Mouse (Mus musculus): ENCODE data around the gene Car9.
"Not testable (repeated sequence)": the region's sequence is repeated elsewhere in the genome, so short reads cannot be mapped to it uniquely, and the experiment has no call there.

Car9 gene

GRCm38 (mm10) chr4:43506536-43507185, at the start of gene Car9:
Gene Car9 (plus strand): TSS chr4:43506966.
- DNase-seq (ENCODE audit: low read depth): no peak

GRCm38 (mm10) chr4:43457124-43457523, 49.6 kb upstream of the Car9 start:
- no peak for DNase-seq (ENCODE audit: low read depth)

- DNase-seq (ENCODE audit: low read depth): no peak
Observed at GRCm38 (mm10) chr4:43463102-43463501, 43.7 kb upstream of the Car9 start.

GRCm38 (mm10) chr4:43465935-43466334, 40.8 kb upstream of the Car9 start:
- DNase-seq (ENCODE audit: low read depth): no peak

- DNase-seq (ENCODE audit: low read depth): no peak
Observed at GRCm38 (mm10) chr4:43466872-43467271, 39.9 kb upstream of the Car9 start.

- no peak for DNase-seq (ENCODE audit: low read depth)
Observed at GRCm38 (mm10) chr4:43470301-43470700, 36.5 kb upstream of the Car9 start.

- DNase-seq (ENCODE audit: low read depth): no peak
Observed at GRCm38 (mm10) chr4:43473636-43474035, 33.1 kb upstream of the Car9 start.

GRCm38 (mm10) chr4:43476604-43477003, 30.2 kb upstream of the Car9 start:
- DNase-seq (ENCODE audit: low read depth): no peak

GRCm38 (mm10) chr4:43477857-43478533, 28.8 kb upstream of the Car9 start:
- peak; percentile 91 for DNase-seq (ENCODE audit: low read depth)

GRCm38 (mm10) chr4:43478534-43478858, 28.3 kb upstream of the Car9 start:
- DNase-seq (ENCODE audit: low read depth): no peak

- DNase-seq (ENCODE audit: low read depth): peak; percentile 68
Observed at GRCm38 (mm10) chr4:43478906-43479832, 27.6 kb upstream of the Car9 start.

- no peak for DNase-seq (ENCODE audit: low read depth)
Observed at GRCm38 (mm10) chr4:43480985-43481384, 25.8 kb upstream of the Car9 start.

GRCm38 (mm10) chr4:43481894-43482456, 24.8 kb upstream of the Car9 start:
- DNase-seq (ENCODE audit: low read depth): no peak

- no peak for DNase-seq (ENCODE audit: low read depth)
Observed at GRCm38 (mm10) chr4:43482591-43482990, 24.2 kb upstream of the Car9 start.

GRCm38 (mm10) chr4:43483535-43484091, 23.2 kb upstream of the Car9 start, which contains the start of gene Sit1:
Gene Sit1 (minus strand): TSS chr4:43483734.
- DNase-seq (ENCODE audit: low read depth): no peak

- not testable (repeated sequence) for DNase-seq (ENCODE audit: low read depth)
Observed at GRCm38 (mm10) chr4:43485666-43486065, 21.1 kb upstream of the Car9 start.

- DNase-seq (ENCODE audit: low read depth): no peak
Observed at GRCm38 (mm10) chr4:43489611-43490010, 17.2 kb upstream of the Car9 start.

- DNase-seq (ENCODE audit: low read depth): peak; percentile 63
Observed at GRCm38 (mm10) chr4:43490801-43491200, 16.0 kb upstream of the Car9 start.

- no peak for DNase-seq (ENCODE audit: low read depth)
Observed at GRCm38 (mm10) chr4:43492101-43492820, 14.5 kb upstream of the Car9 start.

- DNase-seq (ENCODE audit: low read depth): peak; percentile 91
Observed at GRCm38 (mm10) chr4:43492821-43493185, 14.0 kb upstream of the Car9 start, which contains the start of gene Ccdc107. Gene Ccdc107 (plus strand): TSS chr4:43492900.

- DNase-seq (ENCODE audit: low read depth): peak; percentile 88
Observed at GRCm38 (mm10) chr4:43493186-43493845, 13.4 kb upstream of the Car9 start.
